Mouse (Mus musculus) ovary, postnatal 10 days (tissue): ENCODE data around the gene Haghl.
A peak's percentile ranks its signal among the peaks of the same experiment; 100 is the strongest.

Experiments
- DNase-seq: peaks from one replicate; pipeline ENCODE4 v3.0.0; 2022; ENCODE audit warnings: low spot score

Gene Haghl

DNA sequence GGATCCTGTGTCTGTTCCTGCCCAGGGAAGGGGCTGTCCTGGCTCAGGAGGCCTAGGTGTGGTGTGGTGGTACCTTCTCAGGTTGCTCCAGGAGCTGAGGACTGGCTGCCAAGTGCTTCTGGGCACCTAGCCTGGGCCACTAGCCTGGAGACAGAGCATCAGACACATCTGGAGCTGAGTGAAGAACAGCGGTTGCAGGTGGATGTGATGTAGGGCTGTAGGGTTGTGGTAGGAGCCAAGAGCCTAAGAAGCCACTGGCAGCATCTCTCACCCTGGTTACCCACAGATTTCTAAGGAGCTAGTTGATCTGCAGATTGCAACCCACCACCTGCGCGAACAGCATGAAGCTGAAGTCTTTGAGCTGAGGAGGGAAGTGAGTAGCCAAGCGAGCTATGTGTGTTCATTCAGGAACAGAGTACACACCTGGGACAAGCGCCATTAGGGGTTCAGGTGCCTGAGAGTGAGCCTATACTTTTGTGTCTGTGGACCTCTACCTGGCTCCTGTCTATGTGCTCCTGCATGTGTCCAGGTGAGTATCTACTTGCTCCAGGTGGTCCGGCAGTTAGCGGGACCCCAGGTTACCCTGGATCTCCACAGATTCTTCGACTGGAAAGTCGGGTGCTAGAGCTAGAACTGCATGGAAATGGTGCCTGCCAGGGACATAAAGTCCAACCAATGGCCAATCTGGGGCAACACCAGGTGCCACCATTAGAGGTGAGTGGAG, 1.5 kb upstream of the Haghl start:
- DNase-seq, result no peak

DNA sequence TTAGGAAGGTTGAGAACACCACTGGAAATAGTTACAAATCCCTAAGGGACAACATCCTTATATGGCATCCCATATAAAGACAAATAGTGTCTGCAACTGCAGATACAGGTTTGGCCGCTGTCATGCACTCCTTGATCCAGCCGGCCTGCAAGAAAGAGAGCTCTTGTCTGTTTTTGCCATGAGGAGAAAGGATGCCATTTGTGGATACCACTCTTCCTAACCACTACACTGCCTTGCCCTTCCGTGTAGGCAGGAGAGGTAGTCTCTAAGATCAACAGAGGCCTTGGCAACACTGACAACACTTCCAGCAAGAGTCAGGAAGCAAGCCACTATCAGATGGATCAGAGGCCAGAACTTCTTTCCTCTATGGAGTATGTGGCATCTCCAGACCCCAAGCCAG, 807 bp upstream of the Haghl start, which contains the start of gene Ccdc78:
Gene Ccdc78, plus strand, starts transcription at position 301 of the 400 bp plus-strand sequence.
- DNase-seq, result no peak

DNA sequence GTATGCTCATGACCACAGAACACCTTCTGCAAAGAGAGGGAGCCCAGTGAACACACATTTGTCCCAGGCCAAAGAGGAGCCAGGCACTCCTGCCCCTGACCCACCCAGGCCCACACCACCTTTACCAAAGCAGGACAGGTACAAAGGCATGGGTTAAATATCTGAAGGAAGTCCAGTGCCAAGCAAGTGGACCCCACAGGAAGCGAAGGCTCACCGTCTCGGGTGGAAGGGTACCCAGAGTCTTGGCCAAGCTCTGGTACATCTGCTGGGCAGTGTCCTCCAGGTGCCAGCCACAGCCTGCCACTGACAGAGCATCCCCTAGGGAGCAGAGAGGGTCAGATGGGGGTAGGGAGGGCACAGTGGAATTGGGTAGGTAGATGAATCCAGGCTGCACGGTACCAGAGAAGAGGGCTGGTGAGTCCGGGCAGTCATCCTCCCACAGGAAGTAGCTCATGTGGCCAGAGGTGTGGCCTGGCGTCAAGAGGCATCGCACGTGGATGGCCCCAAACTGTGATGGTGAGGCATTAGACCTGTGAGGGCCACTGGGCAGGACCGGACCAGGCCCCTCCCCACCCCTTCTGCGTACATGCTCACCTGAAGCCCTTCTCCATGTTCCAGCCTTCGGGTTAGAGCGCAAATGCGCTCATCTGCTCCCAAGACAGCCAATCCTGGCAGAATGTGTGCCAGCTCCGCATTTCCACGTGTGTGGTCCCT, 1.5 kb downstream of the Haghl start:
- DNase-seq, result no peak

DNA sequence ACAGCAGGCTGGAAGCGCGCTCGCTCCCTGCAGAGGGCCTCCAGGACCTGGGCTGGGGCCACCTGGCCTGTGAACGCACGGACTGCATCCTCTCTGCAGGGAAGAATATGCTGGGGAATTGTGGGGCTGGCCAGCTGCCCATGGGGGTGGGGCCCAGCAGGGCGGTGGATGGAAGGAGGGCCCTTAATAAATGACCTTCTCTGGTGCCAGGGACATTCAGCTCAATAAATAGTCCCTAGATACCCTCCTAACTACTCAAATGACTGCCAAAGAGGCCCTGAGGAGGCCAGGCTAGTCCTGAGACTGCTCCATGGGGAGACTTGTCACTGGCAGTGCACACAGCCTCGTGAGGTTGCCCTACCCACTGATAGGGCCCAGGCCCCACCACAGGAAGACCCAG, 2.4 kb downstream of the Haghl start:
- no peak for DNase-seq

DNA sequence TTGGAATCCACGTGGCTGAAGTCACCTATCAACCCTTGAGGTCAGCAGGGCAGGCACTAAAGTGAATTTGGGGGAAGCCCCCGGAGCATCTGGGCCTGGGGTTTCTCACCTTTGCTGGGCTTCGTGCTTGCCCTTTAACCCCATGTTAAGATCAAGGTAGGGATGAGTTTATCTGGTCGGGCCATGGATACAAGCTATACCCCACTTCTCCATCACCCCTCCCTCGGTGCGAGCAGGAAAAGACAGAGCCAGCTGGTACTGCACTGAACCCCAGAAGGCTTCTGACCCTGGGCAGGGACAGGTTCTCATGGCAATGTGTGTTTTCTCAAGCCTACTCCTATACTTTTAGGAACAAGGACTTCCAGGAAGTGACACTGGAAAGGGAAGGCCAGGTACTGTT, 4.1 kb downstream of the Haghl start:
- DNase-seq, result no peak

DNA sequence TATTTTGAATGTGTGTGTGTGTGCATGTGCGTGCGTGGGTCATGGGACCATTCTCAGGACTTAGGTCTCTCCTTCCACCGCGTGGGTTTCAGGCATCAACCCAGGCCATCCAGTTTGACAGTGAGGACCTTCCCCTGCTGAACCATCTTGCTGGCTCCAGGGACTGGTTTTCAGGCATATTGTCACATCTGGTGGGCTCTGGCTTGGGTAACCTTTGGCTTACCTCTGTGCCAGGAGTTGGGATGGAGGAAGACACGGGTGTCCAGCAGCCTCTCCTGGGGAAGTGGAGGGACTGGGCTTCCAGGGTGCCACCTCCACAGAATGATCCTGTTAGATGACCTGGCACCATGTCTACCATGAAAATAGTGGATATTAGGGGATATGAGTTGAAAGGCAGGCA, 7.5 kb downstream of the Haghl start:
- no peak for DNase-seq

DNA sequence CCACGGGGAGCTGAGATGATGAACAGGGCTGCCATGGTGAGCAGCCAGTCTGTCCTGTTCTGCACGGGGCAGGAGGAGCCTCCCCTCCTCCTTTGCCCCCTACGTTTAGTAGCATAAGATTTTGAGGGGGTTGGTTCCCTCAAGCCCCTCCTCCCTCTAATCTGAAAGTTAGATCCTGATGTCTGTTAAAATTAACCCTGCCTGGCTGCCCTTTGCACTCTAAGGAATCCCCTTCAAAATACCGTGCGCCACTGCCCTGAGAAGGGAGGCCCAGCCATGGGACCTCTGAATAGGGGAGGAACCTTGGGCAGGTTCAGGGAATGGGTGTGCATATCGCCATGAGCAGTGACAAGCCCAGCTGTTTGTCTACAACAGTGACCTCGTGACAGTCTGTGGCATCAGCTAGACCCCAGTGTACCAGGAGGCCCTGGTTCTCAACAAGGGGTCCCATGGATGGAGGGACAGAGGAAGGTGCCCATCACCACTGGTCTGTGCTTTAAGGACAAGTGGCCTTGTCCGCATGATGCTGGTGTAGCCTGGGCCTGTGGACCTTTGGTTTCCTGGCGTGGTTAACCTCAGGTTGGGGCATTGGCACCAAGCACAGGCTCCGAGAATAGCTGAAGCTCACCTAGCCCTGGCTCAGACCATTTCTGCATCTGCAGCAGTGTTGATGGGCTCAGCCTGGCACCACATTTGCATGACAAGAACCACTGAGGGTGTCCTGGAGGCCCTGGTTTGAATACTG, 10.0 kb downstream of the Haghl start:
- DNase-seq, result no peak

DNA sequence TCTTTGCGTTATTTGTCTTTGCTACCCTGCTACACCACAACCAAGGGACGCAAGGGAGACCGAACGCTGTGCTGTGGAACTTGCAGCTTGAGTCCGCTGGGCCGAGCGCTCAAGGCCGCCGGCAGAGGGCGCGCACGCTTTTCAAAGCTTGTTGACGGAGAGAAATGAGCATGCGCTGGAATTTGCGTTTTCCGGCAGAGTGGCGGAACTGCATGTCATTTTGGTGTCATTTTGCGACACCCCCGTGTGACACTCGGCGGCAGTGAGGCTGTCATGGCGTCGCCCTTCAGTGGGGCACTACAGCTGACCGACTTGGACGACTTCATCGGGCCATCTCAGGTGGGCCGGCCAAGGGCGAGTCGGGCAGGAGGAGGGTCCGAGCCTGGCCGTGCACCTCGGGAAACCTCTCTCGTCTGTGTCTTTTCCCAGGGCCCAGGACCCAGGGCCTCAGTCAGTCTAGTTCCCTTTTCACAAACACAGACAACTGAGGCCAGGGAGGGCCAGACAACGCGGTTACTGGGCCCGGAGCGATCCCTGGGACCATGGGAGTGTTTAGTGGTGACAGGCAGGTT, 11.8 kb downstream of the Haghl start, which contains the start of gene Narfl:
Gene Narfl, plus strand, starts transcription at position 228 of the 572 bp plus-strand sequence.
- peak; percentile 95 for DNase-seq

DNA sequence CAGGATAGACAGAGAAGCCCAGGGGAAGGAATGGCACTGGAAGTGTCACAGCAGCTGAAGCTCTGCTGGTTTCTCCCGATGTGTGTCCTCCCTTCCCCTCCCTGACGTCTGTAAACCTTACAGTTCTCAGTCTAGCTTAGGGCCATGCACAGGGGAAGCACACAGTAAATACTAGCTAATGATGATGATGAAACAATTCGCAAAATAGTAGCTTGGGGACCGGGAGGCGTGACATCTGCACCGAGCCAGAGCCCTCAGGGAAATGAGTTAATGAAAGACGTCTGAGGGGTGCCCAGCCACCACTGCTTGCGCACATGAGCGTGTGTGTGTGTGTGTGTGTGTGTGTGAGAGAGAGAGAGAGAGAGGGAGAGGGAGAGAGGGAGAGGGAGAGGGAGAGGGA, 16.1 kb downstream of the Haghl start:
- DNase-seq, result no peak

DNA sequence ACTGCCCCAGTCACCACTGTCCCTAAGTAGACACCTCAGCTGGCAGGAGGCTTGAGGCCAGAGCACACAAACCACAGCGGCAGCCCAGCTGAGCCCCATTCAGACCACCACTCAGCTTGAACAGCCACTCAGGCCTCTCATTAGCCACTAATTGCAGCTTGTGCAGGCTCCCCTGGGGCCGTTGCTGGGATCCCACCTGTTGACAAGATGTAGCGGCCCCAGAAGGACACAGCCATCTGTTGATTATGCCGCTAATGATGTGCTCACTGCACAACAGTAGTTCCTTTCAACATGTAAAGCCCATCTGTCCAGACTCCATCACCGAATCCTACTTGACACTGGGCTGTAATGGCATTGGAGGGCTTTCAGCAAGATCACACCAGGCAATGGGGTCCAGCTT, 19.6 kb downstream of the Haghl start:
- DNase-seq, result no peak

DNA sequence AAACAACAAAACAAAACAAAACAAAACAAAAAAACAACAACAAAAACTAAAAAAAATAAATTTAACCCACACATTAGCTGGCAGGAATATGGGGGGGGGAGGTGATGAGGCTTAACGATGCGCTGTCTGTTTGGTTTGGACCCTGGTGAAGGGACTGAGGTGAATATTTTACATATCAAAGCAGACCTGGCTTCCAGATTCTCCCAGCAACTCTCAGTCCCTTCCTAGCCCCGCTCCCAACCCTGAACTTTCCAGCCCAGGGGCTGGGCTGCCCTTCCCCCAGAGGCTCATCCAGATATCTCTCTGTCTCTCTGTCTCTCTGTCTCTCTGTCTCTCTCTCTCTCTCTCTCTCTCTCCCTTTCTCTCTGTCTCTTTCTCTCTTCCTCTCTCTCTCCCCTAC, 22.9 kb downstream of the Haghl start:
- no peak for DNase-seq

DNA sequence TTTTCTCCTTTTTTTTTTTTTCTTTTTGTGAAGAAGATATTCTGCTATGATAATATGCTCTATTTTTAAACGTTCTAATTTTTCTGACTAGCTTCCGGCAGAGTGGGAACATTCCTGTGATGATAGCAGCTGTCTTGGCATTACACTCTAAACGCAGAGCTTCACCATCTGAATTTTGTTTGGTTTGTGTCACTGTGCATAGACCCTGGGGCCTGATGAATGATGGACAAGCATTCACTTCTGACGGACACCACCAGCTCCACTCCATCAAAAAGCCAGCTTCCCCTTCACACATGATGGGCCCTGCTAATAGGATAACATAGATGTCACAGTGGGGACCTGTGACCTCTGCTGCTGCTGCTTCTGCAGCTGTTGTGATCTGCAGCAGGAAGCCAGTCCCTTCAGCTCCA, 23.9 kb downstream of the Haghl start:
- no peak for DNase-seq

DNA sequence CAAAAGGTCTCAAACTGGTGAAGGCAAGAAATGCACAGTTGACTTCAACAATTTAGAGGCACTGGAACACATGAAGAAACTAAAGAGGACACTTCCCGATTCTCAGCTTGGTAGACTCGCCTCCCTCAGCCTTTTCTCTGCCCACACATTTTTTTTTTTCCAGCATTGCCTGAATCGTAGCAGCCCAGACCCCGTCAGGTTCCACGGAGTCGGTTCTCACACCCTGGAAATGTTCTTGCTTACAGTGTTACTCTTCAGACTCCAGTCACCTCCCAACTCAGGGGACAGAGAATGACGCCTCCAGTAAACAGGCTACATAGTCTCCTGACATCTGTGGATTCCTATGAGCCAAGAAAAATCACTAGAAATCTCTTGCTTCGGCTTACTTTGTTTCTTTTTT, 25.3 kb downstream of the Haghl start:
- DNase-seq, result no peak

DNA sequence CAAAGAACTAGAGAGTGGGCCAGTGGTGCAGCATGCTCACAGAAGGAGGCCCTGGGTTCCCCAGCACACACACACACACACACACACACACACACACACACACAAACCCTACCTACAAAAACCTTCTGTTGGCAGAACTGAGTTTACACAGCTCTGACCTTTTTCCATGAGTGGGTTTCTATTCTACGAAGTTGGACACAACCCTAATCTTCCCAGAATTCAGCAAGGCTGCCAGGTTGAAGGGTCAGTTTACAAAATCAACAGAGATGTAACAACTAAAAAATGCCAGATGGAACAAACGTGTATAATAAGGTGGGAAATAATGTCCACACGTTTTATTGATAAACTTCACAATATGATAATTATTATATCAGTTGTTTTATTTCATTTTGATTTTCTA, 27.8 kb downstream of the Haghl start:
- no peak for DNase-seq

DNA sequence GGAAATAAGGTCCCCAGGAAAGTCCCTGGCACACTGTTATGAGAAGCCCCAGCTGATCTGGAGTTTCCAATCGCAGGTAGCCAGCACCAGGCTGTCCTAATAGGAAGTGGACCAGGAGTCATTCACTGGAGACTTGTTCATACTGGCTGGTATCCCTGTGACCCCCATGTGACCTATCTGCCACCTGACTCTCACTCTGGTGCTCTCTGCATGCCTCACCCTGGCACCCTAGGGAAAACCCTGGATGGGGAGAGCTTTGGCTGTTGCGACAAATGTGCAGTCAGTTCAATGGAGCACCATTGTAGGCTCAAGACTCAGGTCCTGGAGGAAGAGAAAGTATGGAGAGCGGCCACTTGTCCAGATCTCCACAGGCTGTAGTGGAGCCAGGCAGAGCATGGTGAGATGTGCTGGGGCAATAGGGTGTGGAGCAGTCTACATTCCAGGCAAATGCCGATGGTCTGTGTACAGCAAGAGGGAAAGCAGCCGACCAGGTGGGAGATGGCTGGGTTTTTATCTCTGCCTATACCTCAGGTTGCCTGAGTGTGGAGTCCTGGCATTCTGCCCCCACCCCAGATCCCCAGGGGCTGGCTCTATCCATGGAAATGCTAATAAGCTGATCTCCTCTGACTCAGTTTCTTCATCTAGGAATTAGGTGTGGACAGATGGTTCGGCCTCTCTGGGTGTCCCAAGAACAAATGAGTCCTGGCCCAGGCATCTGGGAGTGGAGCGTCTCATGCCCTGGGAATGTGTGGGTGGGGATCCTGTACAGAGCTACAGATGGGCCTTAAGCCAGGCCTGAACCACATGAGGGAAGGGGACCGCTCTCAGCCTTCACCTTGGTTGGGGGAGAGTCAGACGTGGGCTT, 28.9 kb downstream of the Haghl start:
- no peak for DNase-seq

DNA sequence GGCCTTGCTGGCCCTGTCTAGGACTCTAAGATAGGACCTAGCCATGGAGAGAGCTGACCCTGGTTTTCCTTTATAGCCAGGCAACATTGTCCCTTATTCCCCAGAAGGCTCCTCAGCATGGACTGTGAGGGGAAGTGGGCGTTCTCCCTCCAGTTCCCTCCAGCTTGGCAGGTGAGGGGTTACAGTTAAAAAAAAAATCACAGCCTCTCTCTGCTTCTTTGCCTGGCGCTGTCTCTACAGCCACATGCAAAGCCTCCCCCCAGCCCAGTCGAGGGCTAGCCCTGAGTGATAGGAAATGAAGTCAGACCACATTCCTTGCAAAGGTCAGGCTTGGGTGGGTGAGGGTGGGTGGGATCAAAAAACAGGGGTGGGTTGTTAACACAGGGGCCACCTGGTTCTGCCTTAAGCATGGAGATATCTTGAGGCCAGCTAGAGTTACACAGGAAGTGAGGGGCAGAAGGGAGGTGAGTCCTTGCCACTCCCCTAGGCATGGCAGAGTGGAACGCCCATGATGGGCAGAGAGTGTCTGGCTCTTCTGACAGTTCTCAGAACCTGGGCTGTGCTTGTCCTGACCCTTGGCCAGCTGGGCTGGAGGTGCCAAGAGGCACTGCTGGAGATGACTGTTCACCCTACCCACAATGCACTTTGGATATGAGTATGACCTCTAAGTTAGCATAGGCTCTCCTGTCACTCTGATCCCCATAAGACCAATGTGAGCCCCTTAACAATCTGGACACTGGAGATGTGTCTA, 29.7 kb downstream of the Haghl start:
- DNase-seq, result no peak

DNA sequence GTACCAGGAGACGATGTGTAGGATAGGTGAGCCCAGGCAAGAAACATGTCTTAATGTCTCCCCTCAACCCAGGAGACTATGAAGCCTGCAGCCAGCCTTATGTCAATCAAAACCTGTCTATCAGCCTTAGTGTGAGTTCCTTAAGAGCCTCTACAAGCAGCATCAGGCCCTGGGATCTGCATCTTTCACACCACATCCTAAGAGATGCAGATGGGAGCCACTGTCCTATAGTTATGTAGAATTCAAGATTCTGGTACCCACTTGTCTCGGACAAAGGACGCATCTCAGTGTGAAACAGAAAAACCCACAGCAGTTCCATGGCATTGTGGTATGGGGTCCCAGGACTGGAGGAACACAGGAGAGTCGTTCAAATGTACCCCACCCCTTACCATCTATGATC, 30.4 kb downstream of the Haghl start:
- DNase-seq, result no peak

DNA sequence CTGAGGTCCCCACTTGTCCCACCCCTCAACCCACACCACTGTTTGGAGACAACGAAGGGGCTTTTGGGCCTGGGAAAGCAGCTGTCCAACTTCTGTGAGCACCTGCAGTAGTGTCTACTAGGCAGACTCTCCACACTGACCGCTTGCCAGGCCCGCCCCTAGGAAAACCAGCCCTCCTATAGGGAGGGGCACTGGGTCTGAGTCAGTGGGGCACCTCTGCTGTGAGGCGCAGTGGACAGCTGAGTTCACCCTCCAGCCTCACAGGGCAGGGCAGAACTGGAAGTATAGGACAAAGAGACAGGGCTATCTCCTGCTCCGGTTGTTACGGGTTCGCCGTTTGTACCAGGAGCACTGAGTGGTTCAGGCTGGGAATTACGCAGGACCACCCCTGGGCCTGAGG, 31.2 kb downstream of the Haghl start, which contains the start of gene Msln:
Gene Msln, minus strand, starts transcription at position 138 of the 400 bp plus-strand sequence.
- no peak for DNase-seq

DNA sequence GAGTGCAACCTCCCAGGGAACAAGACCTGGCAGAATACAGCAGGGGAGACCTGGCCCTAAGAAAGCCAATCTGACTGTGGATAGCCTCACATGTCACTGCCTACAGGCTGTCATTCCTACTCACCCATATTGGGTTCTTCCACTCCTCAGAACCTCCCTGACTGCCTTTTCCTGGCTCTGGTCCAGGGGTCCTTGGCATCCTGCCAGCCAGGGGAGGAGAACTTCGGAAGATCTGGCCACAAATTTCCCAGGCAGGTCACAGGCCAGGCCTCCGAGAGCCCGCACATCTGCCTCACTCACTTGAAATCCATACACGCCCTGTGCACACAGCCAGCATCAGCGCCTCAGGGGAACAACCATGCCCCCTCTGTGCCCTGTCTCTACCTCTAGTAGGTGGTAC, 34.0 kb downstream of the Haghl start:
- peak; percentile 50 for DNase-seq

DNA sequence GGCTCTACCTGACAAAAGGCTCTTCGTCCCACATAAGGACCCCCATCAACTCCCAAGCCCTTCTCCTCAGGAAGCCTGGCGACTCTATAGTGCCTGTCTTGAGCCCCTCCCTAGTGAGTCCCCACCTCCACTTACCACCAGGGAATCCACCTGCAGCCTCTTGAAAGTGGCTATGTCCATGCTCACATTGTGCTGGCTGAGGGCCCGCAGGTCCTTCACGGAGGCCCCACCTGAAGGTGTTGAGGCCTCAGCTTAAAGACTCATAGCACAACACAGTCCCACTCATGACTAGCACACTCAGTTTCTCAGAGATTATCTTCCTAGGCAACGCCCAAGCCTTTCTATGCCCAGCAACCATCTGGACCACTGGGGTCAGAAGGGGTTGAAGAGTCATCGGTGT, 36.2 kb downstream of the Haghl start:
- no peak for DNase-seq

DNA sequence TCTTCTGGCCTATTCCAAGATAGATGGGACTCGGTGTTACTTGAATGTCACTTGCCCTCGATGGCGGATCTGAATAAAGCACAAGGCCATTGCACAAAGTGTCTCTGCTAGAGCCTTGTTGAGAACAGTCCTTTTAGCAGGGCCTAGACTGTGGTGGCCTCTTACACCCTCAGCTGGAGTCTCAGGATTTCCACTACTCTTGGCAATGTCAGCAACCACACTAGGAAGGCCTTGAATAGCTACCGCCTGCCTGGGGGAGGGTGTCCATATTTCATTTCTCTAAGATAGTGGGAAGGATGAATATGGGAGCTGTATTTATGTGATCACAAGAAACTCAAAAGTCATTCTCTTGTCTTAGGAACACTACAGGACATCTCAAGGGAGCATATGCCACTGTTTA, 37.2 kb downstream of the Haghl start:
- no peak for DNase-seq
